Mouse (Mus musculus) intestine, embryonic 16.5 days (tissue): ENCODE data around the gene Dapk2. TPM values are rescaled to one million over a fixed set of nuclear protein-coding genes. Genes with fewer than 3 reads are reported as not detected.

ENCODE experiments used
- ATAC-seq: fragments of 200-750 bp; cut with Nextera tagmentation; 2 replicates; pipeline ENCODE4 v1.8.0; 2017; ENCODE audit warnings: moderate TSS enrichment, moderate library complexity
- H3K27ac ChIP-seq: fragments of 300-500 bp; sonication (generic); 2 replicates; pipeline ENCODE4 v1.5.1; 2014; ENCODE audit warnings: mild to moderate bottlenecking, low read length
- H3K27me3 ChIP-seq: fragments of 300-500 bp; sonication (generic); replicated peaks from 2 replicates; pipeline ENCODE4 v1.6.1; 2014; ENCODE audit warnings: low read length, control low read depth, mixed read lengths; ENCODE audit not compliant: control insufficient read depth, insufficient read depth
- H3K36me3 ChIP-seq: fragments of 300-500 bp; sonication (generic); 2 replicates; pipeline ENCODE4 v1.6.1; 2014; ENCODE audit warnings: low read length, control low read depth; ENCODE audit not compliant: control insufficient read depth, insufficient read depth
- H3K4me1 ChIP-seq: fragments of 300-500 bp; sonication (generic); 2 replicates; pipeline ENCODE4 v1.6.1; 2014; ENCODE audit warnings: low read length, control low read depth, mixed read lengths; ENCODE audit not compliant: control insufficient read depth, insufficient read depth
- H3K4me2 ChIP-seq: fragments of 300-500 bp; sonication (generic); 2 replicates; pipeline ENCODE4 v1.6.1; 2014; ENCODE audit warnings: low read depth, low read length, control low read depth
- H3K4me3 ChIP-seq: fragments of 300-500 bp; sonication (generic); 2 replicates; pipeline ENCODE4 v1.5.1; 2014; ENCODE audit warnings: mild to moderate bottlenecking, low read length
- H3K9ac ChIP-seq: fragments of 300-500 bp; sonication (generic); 2 replicates; pipeline ENCODE4 v1.6.1; 2014; ENCODE audit warnings: low read depth, low read length
- H3K9me3 ChIP-seq: fragments of 300-500 bp; sonication (generic); 2 replicates; pipeline ENCODE4 v1.6.1; 2016; ENCODE audit warnings: low read length, control low read depth; ENCODE audit not compliant: control insufficient read depth
- WGBS: fragments of 180-500 bp; shearing (Covaris S2); extraction: QIAGEN DNeasy Blood & Tissue Kit; methylation state at CpG from one replicate; pipeline ENCODE4 v1.1.7; 2014; 5-methylcytosine and 5-hydroxymethylcytosine counted together
- polyA plus RNA-seq: library from polyadenylated mRNA; unstranded; fragments of >200 nt; fragmentation: Nextera tagmentation; extraction: Ambion mirVana; gene quantifications from 2 replicates; pipeline ENCODE4 v1.2.1, GENCODE M21; 2015

The Dapk2 gene
- polyA plus RNA-seq, 1 experiment from 2014 or later: 8.0 TPM

DNA sequence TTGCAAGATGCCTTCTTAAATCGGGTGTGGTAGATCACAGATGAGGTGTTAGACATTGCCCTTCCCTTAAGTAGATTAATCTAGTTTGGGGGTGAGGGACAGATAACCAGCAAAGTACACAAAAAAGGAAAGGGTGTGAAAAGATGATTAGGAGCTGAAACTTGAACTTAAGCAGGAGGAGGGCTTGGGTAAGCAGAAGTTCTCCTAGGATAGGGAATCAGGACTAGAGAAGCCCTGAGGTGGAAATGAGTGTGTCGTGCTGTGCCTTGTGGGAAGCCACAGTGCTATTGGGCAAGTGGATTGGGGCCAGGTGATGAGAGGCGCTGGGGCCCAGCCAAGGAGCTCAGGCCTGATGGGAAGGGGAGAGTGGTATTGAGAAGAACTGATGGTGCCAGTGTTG lies 36.0 kb downstream of the Dapk2 start:
- H3K4me1 ChIP-seq: no peaks in the 10 kb centered on the region
- ATAC-seq: no peak
- H3K4me2 ChIP-seq: no peak overlapping the region
- H3K9ac ChIP-seq: no peak overlapping the region
- no peak overlapping the region for H3K27ac ChIP-seq
- H3K36me3 ChIP-seq: no peaks in the 10 kb centered on the region
- no peak overlapping the region for H3K4me3 ChIP-seq
- H3K9me3 ChIP-seq: no peaks in the 10 kb centered on the region
- no peaks in the 10 kb centered on the region for H3K27me3 ChIP-seq
- 74% methylated on average over 3 of the region's 3 CpGs for WGBS

GRCm38 (mm10) chr9:66196561-66196960 lies 38.5 kb downstream of the Dapk2 start:
- Histone ChIP-seq H3K9ac (no peak overlapping the region), H3K9me3 (no peaks in the 10 kb centered on the region), H3K4me1 (peaks cover 14% of the 10 kb centered on the region), H3K4me3 (no peak overlapping the region), H3K27ac (no peak overlapping the region), H3K27me3 (no peaks in the 10 kb centered on the region), H3K4me2 (no peak overlapping the region), H3K36me3 (no peaks in the 10 kb centered on the region)
- no peak for ATAC-seq
- 59% methylated on average over 3 of the region's 3 CpGs for WGBS

DNA sequence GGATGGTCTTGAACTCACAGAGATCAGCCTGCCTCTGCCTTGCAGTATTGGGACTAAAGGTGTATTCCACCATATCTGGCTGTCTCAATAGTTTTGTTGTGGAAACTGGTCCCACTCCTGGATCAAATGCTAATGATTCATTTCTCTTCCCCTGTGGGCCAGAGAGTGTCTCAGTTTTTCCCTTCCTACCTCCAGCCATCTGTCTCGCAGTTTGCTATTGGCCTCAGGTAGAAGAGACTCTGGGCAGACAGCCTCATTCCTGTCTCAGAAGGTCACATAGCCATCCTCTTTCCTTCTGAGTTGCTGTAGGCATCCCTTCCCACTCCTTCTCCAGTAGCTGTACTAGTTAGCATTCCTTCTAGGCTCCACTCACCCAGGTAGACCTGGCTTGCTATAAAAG lies 40.5 kb downstream of the Dapk2 start:
- WGBS: 92% methylated on average over 1 of the region's 1 CpGs
- Histone ChIP-seq H3K9me3 (no peaks in the 10 kb centered on the region), H3K9ac (no peak overlapping the region), H3K4me3 (no peak overlapping the region), H3K4me2 (no peak overlapping the region), H3K27me3 (no peaks in the 10 kb centered on the region), H3K36me3 (no peaks in the 10 kb centered on the region), H3K27ac (no peak overlapping the region), H3K4me1 (peaks cover 17% of the 10 kb centered on the region)
- no peak for ATAC-seq

GRCm38 (mm10) chr9:66199657-66200410 lies 41.8 kb downstream of the Dapk2 start:
- Histone ChIP-seq H3K36me3 (no peaks in the 10 kb centered on the region), H3K27me3 (no peaks in the 10 kb centered on the region), H3K27ac (peak overlapping the region; percentile 15; the same call in 1 of the 2 replicates), H3K4me3 (no peak overlapping the region), H3K9ac (no peak overlapping the region), H3K4me2 (no peak overlapping the region), H3K4me1 (peaks cover 17% of the 10 kb centered on the region), H3K9me3 (no peaks in the 10 kb centered on the region)
- peak; percentile 49; the same call in 1 of the 2 replicates for ATAC-seq
- WGBS: 78% methylated on average over 14 of the region's 14 CpGs

DNA sequence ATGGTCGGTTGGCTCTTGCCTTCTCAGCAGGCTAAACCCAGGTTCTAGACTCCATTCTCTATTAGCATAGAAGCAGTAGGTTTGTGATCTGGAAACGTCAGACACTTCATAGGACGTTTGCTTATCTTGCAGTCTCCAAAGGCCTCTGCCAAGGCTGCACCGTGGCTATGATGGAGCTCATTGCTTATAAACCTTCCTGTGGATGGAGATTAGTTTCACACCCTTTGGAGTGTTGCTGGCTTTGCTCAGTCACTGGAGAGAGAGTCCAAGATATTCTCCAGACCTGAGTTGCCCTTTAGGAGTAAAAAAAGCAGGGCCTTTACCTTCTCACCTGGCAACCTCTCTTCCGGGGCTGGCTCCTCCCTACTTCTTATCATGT lies 42.4 kb downstream of the Dapk2 start:
- Histone ChIP-seq H3K4me2 (no peak overlapping the region), H3K4me3 (no peak overlapping the region), H3K36me3 (no peaks in the 10 kb centered on the region), H3K9ac (no peak overlapping the region), H3K9me3 (no peaks in the 10 kb centered on the region), H3K27ac (no peak overlapping the region), H3K27me3 (no peaks in the 10 kb centered on the region), H3K4me1 (peaks cover 17% of the 10 kb centered on the region)
- 59% methylated on average over 5 of the region's 5 CpGs for WGBS
- 0 out of 2 replicates have a peak, but pooled peaks have one; percentile 27 for ATAC-seq

GRCm38 (mm10) chr9:66201665-66202064 lies 43.6 kb downstream of the Dapk2 start:
- Histone ChIP-seq H3K27ac (no peak overlapping the region), H3K4me3 (no peak overlapping the region), H3K4me1 (peaks cover 17% of the 10 kb centered on the region), H3K4me2 (no peak overlapping the region), H3K9ac (no peak overlapping the region), H3K27me3 (no peaks in the 10 kb centered on the region), H3K36me3 (no peaks in the 10 kb centered on the region), H3K9me3 (no peaks in the 10 kb centered on the region)
- 28% methylated on average over 6 of the region's 6 CpGs for WGBS
- peak; percentile 61; the same call in 1 of the 2 replicates for ATAC-seq

DNA sequence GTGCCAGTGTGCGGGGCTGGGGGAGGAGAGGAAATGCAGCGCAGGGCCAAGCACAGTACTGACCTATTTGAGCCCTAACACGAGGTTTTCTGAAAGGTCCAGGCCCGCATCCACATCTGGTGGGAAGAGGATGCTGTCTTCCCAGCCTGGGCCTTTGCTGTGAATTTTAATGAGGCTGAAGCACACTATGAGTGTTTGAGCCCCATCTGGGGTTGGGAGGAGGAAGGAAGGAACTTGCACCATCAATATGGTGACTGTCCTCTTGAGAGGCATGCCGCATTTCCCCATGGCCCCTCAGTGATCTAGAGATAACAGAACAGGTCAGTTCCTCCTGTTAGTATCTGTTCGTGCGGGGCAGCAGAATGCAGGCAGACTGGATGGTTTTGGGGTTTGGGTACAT lies 44.4 kb downstream of the Dapk2 start:
- Histone ChIP-seq H3K4me3 (no peak overlapping the region), H3K36me3 (no peaks in the 10 kb centered on the region), H3K9ac (no peak overlapping the region), H3K4me2 (no peak overlapping the region), H3K27me3 (no peaks in the 10 kb centered on the region), H3K4me1 (peaks cover 17% of the 10 kb centered on the region), H3K9me3 (no peaks in the 10 kb centered on the region), H3K27ac (no peak overlapping the region)
- WGBS: 77% methylated on average over 7 of the region's 7 CpGs
- no peak for ATAC-seq

GRCm38 (mm10) chr9:66205702-66206101 lies 47.7 kb downstream of the Dapk2 start:
- Histone ChIP-seq H3K9me3 (no peaks in the 10 kb centered on the region), H3K4me3 (no peak overlapping the region), H3K4me2 (no peak overlapping the region), H3K9ac (no peak overlapping the region), H3K4me1 (peaks cover 7% of the 10 kb centered on the region), H3K27me3 (no peaks in the 10 kb centered on the region), H3K27ac (no peak overlapping the region), H3K36me3 (no peaks in the 10 kb centered on the region)
- WGBS: 89% methylated on average over 9 of the region's 9 CpGs
- ATAC-seq: no peak

- Histone ChIP-seq H3K4me2 (no peak overlapping the region), H3K4me1 (peaks cover 2% of the 10 kb centered on the region; the same call in 1 of the 2 replicates), H3K9ac (no peak overlapping the region), H3K9me3 (no peaks in the 10 kb centered on the region), H3K27ac (no peak overlapping the region), H3K27me3 (no peaks in the 10 kb centered on the region), H3K4me3 (no peak overlapping the region), H3K36me3 (no peaks in the 10 kb centered on the region)
- peak; percentile 69; the same call in 1 of the 2 replicates for ATAC-seq
- 45% methylated on average over 5 of the region's 5 CpGs for WGBS
Observed at GRCm38 (mm10) chr9:66206825-66207224, 48.8 kb downstream of the Dapk2 start.

DNA sequence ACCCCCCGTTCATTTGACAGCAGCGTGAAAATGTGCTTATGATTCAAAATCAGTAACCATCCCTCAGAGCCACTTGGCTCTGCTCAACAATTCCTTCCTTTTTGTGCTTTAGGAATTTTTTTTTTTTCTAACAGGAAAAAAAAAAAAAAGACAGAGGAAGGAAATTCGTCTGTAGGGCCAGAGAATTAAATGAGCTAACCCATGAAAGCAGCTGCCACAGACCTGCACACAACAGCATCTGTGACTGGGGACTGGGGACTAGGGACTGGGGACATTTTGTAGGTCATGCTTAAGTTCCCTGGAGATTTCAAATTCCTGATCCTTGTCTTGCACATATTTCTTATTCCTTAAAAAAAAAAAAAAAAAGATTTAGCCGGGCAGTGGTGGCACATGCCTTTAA lies 53.4 kb downstream of the Dapk2 start:
- no peak for ATAC-seq
- Histone ChIP-seq H3K27me3 (no peaks in the 10 kb centered on the region), H3K9me3 (no peaks in the 10 kb centered on the region), H3K9ac (no peak overlapping the region), H3K36me3 (no peaks in the 10 kb centered on the region), H3K27ac (no peak overlapping the region), H3K4me3 (no peak overlapping the region), H3K4me1 (peaks cover 18% of the 10 kb centered on the region), H3K4me2 (no peak overlapping the region)
- WGBS: 55% methylated on average over 4 of the region's 4 CpGs
